Mouse (Mus musculus): ENCODE results near the gene Slc38a7.
"Not testable (repeated sequence)": the region's sequence is repeated elsewhere in the genome, so short reads cannot be mapped to it uniquely, and the experiment has no call there.

Gene Slc38a7

DNA sequence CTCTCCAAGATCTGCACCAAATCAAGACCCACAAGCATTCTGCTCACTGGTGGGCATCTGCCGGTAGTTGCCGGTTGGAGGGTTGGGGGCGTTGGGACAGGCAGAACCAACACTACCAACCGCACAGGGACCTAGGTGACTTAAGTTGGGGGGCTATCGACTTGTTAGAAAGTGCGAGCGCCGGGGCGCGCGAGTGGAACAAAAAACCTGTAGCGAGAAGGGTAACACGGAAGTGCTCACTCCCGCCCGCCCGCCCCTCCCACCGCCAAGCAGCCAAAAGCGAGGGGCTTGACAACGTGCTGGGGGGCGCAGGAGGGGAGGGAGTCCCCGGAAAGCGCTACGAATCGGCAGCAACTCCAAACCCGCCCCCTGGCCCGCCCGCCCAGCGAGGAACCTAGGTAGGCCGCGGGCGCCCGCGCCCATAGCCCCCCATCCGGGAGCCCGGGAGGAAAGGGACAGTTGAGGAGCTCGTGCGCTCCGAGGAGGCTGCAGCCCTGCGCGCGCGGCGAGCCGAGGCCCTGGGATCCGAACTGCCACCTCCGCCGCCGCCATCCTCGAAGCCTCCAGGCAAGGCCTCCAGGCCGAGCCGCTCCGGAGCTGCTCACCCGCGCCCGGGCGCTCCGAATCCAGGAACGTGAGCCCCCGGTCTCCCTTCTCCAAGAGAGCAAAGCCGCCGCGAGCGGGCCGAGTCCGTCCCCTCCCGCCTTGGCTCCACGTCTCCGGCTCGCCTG, 46.7 kb downstream of the Slc38a7 start:
- peak; percentile 74 for DNase-seq

- DNase-seq = no peak
These were observed 47.9 kb downstream of the Slc38a7 start for GRCm38 (mm10) chr8:95805482-95805881.

GRCm38 (mm10) chr8:95802231-95802630, 51.1 kb downstream of the Slc38a7 start:
- DNase-seq = no peak

DNA sequence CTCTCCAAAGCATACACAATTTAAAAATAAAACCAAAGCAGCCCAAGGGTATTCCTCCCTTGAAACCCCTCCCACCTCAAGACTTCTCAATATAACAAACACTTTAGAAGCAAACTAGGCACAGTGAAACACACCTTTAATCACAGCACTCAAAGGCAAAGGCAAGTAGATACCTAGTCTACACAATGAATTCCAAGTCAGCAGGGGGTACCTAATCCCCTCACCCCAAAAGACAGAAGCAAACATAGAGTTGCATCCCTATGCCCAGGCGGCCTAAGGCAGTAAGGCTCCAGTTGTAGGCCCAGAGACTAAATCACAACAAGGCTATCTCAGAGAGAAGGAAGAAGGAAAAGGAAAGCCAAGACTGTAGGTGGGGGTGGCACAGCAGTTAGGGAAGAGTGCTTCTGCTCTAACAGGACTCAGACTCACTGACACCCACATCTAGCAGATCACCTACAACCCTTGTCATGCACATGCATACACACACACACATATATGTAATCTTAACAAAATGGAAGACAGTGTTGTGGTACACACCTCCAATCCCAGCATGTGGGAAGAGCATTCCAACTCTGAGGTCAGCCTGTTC, 51.8 kb downstream of the Slc38a7 start:
- no peak for DNase-seq

DNA sequence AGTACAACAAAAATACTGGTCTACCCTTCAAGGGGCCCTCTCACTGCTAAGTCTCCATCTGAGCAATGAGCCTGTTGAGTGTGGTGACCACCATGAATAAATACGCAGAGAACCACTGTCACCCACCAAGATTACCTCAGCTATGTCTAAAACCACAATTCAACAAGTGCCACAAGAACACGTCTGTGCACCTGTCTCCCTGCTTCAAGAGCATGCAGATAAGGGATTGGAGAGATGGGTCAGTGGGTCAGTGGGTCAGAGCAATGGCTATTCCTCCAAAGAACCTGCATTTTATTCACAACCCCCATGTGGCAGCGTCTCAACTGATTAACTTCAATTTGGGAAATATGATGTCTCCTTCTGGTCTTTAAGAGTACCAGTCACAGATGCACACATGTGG, 53.0 kb downstream of the Slc38a7 start:
- DNase-seq = no peak

DNA sequence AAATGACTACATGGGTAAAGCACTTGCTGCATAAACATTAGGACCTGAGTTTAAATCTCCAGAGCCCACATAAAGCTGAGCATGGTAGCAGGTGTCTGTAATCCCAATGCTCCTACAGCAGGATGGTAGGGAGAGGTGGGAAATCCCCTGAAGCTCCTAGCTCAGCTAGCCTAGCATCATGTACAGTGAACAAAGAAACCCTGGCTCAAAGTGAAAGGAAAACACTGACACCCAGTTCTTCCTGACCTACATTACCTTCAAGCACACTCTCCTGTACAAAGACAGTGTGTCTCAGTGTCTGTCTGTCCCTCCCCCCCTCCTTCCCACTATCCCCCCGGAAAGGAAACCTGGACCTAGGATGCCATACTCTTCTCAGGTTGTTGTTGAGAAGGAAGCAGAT, 53.4 kb downstream of the Slc38a7 start:
- no peak for DNase-seq

- DNase-seq = no peak
These were observed 54.2 kb downstream of the Slc38a7 start for GRCm38 (mm10) chr8:95799117-95799516.

GRCm38 (mm10) chr8:95795333-95796061, 57.8 kb downstream of the Slc38a7 start:
- DNase-seq = not testable (repeated sequence)

Measured in thymus, postnatal 25 days (tissue).